Mouse (Mus musculus) left cerebral cortex, postnatal 14 days (tissue): ENCODE results near the gene Tab2. TPM values are rescaled to one million over a fixed set of nuclear protein-coding genes. Genes with fewer than 3 reads are reported as not detected.

Experiments used
- DNase-seq, 2 experiments: peaks; one replicate each; pipeline ENCODE4 v3.0.0; 2021 to 2022; ENCODE audit warnings: low spot score in 2 of 2, mixed read lengths in 1 of 2
- intact Hi-C: fragments of 180-260 bp; cut with DNase I; formaldehyde crosslinking; loops from one replicate; pipeline ENCODE4 v1.15.1; 2025
- long read RNA-seq, 2 experiments: library from polyadenylated mRNA; stranded (forward); transcript quantifications; one replicate each; pipeline ENCODE4 v2.0.0; 2021
- total RNA-seq, 2 experiments: library from RNA; stranded (reverse); gene quantifications; 2 replicates each; pipeline ENCODE4 v1.2.3; 2021

Gene Tab2
- total RNA-seq = 10 to 100 TPM; 52.9 to 56.3 TPM
- long read RNA-seq, experiment 1, full-length matches to known transcripts = 2 of 15 reads
- long read RNA-seq, experiment 1, partial matches to known transcripts = 8 of 15 reads
- long read RNA-seq, experiment 1, other reads (novel, unspliced or antisense) = 5 of 15 reads
- long read RNA-seq, experiment 2, partial matches to known transcripts = 4 of 7 reads
- long read RNA-seq, experiment 2, other reads (novel, unspliced or antisense) = 3 of 7 reads

- intact Hi-C loops = loop anchor here (1.0 kb wide), 1 partner anchor 240 kb away; no protein-coding TSS in a partner anchor
- peak; percentile 91 to 92 for DNase-seq
Measured at GRCm38 (mm10) chr10:7956228-7957001, at the start of gene Tab2. TSS of gene Tab2 (minus strand) at chr10:7956230.

DNA sequence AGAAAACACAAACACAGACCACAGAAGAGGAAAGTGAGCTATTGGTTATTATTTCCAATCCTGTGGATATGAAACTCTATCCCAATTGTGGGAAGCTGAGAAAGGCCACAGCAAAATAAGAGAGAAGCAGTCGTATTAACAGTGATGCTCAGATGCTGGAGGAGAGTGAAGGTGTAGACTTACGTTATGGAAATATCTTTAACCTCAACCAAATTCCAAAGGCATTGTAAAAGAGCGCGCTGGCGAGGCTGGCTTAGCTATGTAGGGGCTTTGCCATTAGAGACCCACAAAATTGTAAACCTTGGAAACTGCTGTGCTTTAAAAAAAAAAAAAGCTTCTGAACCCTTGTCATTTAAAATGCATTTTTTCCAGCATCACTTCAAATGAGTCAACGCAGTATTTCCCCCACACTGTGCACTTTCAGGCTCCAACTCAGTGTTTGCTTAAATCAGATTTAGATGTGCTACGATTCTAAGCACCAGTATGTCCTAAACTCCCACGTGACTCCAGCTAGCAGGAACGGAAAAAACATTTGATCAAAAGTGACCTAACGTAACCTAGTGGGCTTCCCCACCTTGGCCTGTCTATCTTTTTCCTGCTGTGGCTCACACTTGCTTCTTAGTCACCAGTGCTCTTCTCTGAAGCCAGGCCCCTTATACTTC, 36.4 kb upstream of the Tab2 start:
- DNase-seq = peak; percentile 7 to 52
- intact Hi-C loops = no loop called here

DNA sequence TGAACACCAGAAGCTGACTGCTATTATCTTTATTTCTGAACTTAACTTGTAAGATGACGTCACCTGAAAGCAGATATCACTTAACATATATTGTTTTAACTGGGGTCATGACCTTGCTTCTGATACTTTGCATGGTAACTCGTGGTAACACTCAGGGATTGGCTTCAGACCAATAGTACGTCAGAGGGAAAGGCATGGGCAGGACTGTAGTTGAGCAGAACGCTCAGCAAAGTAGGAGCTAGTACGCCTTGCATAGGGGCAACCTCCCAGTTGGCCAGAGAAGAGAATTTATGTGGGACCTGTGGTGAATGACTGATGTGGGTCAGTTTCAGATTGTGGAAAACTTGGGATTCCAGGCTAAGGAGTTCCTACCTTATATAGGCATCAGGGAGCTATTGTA, 35.6 kb upstream of the Tab2 start:
- no peak for DNase-seq
- intact Hi-C loops = no loop called here

DNA sequence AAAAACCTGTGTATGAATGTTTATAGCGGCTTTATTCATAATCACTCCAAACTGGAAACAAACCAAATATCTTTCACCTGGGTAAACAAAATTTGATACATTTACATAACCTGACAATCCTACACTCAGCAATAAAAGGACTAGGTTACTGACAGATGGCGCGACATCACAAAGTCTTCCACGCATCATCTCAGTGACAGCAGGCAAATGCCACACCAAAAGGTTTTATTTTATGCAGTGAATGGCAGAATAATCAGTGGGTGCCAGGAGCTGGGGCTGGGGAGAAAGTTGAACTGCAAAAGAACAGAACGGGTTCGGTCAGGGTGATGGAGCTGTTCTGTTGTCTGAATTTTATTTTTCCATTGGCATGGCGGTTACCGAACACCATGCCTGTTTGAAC, 31.5 kb upstream of the Tab2 start:
- DNase-seq = no peak
- intact Hi-C loops = no loop called here

GRCm38 (mm10) chr10:7976462-7976861, 20.4 kb upstream of the Tab2 start:
- no peak for DNase-seq
- intact Hi-C loops = no loop called here

- no peak for DNase-seq
- intact Hi-C loops = no loop called here
Measured at GRCm38 (mm10) chr10:7968747-7969280, 12.8 kb upstream of the Tab2 start.

DNA sequence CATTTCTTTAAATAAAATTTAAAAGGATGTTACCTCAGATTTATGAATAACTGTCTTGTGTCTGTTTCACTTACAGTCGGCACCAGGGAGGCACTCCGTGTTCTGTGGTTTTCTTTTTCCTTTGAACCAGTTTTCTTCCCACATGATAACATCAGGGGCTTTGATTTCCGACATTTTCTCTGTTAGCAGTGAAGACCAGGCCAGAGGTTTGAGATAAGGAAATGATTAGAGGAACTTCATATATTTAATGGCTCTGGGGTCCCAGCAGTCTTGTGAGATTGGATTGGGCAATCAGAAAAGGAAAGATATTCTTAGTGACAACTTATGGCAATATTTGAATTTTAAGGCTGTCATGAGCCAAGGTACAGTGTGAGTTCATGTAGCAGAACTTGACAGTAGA, 11.1 kb upstream of the Tab2 start:
- DNase-seq = no peak
- intact Hi-C loops = no loop called here

- peak; percentile 16 to 47 for DNase-seq
- intact Hi-C loops = no loop called here
Measured at GRCm38 (mm10) chr10:7959073-7959472, 3.0 kb upstream of the Tab2 start.

DNA sequence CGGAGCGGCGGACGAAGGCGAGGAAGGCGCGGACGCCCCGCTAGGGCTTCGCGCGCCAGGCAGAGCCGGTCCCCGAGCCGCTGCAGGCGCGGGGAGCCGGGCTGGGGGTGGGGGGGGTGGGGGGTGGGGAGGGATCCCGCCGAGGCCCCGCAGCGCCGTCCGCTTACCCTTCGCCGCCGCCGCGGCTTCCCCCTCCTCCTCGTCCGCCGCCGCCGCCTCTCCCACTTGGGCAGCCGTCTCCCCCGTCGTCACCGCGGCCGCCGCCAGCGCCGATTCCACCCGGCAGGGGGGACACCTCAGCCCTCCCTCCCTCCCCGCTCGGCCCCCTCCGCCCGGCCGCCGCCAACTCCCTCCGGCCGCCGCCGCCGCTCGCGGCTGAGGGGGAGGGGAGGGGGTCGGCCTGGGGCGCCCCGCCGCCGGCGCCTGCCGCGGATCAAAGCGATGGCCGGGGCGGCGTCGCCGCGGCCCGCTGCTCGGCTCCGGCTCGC, 352 bp downstream of the Tab2 start:
- DNase-seq = peak; percentile 18 to 24
- intact Hi-C loops = loop anchor here (1.0 kb wide), 1 partner anchor 241 kb away; no protein-coding TSS in a partner anchor

DNA sequence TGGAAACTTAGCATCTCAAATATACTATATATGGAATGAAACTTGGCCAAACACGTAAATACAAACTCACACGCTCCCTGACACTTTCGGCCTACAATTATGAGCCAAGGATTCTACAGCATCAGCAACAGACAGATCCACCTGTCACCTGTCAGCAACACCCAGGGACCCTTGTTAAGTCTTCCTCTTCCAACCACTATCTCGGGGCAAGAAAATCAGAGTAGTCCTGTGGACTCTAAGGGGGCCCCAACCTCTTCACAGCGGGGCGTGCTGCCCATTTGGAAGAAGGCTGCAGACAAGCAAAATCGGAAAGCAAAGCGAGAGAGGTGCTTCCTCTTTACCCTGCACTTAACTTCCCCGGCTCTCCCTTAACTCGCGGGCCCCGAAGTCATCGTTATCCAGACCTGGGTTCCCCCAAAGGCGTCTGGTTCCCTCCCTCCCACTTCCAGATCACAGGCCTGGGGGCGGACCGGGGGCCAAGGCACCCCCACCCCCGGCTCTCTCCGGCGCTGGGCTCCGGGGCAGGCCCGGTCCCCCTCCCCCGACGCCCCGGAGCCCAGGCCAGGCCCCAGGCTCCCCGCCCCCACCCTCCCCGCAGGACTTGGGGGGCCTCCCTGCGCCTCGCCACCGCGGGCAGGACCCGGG, 919 bp downstream of the Tab2 start:
- intact Hi-C loops = loop anchor here (5.0 kb wide), 1 partner anchor 43 kb away; no protein-coding TSS in a partner anchor
- DNase-seq = peak; percentile 31 to 35

DNA sequence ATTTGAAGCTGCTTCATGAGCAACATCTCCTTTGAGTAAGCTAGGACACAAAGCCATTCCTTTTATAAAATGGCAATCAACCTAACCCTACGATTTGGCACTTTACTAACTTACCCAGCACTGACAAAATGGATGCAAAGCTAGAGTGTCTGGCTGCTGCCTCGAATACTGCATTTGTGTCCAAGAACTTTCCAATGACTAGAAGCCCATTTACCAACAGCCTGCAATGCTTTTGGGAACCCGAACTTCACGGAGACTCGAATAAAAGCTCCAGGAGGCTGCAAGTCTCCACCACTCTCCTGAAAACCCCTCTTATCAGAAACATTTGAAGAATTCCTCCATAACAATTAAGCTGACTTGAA, 1.4 kb downstream of the Tab2 start:
- peak in 1 of 2 experiments; percentile 10 for DNase-seq
- intact Hi-C loops = loop anchor here (5.0 kb wide), 1 partner anchor 42 kb away; no protein-coding TSS in a partner anchor

DNA sequence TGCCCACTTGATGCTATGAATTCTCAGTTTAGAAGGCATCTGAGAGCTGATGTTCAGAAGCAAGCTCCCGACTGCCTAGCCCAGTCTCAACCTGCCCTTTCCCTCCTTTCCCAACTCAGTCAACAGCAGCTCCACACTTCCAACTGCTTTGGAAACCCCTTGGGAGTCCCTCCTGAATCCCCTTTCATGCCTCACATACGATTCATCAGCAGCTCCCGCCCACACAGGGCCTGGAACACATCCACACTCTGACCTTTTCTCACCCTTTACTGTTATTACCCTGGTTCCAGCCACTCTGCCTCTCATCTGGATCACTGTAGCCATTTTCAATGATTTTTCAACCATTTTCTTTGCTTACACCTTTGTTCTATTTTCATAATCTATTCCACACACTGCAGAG, 13.0 kb downstream of the Tab2 start:
- DNase-seq = no peak
- intact Hi-C loops = no loop called here

DNA sequence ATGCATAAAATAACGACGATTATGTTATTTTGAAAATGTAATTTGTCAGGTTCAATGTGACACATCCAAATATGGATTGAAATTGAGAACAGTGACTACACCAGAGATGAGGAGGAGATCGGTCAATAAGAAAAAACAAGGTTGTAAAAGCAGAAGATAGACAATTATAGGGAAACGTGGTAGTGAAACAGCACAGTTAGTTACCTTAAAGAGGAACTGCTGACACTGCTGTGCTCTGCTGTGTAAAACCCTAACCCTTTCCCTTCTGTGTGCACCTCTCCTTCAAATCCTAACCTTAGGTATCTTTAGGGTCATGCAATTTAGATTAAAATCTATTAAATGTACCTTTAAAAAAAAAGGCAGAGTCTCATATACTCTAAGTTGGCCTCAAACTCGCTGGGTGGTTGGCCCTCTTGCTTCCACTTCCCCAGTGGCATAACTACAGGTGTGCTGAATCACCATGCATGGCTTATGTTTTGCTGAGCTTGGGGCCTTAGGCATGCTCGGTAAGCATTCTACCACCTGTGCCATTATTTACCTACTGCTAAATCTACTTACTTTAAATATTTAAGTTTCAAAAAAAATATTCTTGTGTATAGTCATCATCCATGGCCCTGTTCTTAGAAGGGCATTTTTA, 19.4 kb downstream of the Tab2 start:
- no peak for DNase-seq
- intact Hi-C loops = no loop called here

DNA sequence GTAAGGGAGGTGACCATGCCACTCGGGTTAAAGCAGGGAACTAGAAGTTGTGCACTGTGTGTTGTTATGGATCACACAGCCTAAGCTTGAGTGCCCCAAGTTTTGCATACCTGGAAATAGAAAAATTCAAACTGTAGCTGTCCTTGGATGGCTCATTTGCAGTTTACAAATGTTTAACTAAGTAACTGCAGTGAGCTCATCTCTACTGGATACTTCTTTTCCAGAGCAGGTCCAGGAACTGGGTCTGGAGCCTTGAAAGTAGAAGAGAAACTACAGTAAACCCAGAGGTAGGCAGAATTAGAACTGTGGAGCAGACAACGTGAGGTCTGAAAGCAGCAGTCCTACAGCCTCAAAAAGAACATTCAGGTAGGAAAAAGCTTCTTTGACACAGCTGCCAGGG, 23.1 kb downstream of the Tab2 start:
- DNase-seq = no peak
- intact Hi-C loops = no loop called here

DNA sequence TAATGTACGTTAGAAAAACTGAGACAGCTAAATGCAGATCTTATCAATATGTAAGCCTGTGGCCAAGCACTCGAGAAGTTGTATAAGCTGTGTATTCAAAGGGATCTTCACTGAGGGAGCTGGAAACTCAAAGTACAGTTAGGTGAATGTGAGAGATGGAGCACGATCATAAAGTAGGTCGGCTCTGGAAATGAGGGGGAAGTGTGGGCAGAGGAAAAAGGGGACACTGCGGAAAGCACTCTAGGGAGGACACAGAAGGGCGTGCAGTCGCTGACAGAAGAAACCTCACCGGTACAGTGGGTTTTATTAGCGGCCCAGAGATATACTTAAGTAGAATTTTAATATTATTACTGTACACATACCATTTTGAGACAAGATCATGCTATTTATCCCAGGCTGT, 27.0 kb downstream of the Tab2 start:
- intact Hi-C loops = no loop called here
- DNase-seq = peak in 1 of 2 experiments; percentile 19

DNA sequence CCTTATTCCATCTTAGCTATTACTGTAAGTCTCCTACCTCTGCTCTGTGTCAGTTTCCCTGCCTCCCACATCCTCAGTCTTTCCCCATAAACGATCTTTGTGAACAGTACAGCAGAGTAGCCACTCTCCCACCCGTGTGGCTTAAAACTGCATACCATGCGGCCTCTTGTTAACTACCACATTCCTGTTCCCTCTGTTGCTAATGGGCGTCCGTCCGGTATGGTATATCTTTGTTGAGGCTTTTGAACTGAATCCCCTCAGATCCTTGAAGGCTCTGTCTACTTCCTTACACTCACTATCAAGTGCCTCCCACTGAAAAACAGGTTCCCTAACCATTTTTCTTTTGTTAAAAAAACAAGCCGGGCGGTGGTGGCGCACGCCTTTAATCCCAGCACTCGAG, 30.5 kb downstream of the Tab2 start:
- no peak for DNase-seq
- intact Hi-C loops = no loop called here

GRCm38 (mm10) chr10:7923433-7923832, 32.6 kb downstream of the Tab2 start:
- intact Hi-C loops = no loop called here

DNA sequence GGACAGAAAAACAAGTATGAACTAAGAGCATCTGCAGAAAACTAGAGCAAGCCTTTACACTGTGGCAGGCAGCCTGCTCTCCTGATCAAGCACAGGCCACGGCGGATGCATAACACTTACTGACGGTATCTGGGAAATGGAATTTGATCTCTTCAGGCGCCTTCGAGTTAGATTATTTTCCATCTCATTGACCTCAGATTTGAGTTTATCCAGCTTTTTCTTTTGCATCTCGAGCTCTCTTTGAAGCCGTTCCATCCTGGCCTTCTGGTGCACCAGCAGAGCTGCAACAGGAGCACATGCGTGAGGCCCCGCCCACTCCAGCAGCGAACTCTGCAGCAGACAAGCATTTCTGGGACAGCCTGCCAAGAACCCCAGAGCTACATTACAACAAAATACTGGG, 44.8 kb downstream of the Tab2 start:
- intact Hi-C loops = loop anchor here (5.0 kb wide), 1 partner anchor 41 kb away; no protein-coding TSS in a partner anchor
- DNase-seq = no peak

More at GRCm38 (mm10) chr10:7923433-7923832, 32.6 kb downstream of the Tab2 start:
- DNase-seq = no peak

GRCm38 (mm10) chr10:7907151-7907550, 48.9 kb downstream of the Tab2 start:
- intact Hi-C loops = no loop called here
- DNase-seq = no peak
